Mouse (Mus musculus): ENCODE results near the gene Aldh2. TPM values are rescaled to one million over a fixed set of nuclear protein-coding genes. Genes with fewer than 3 reads are reported as not detected.
"Not testable (repeated sequence)": the region's sequence is repeated elsewhere in the genome, so short reads cannot be mapped to it uniquely, and the experiment has no call there.

Aldh2 gene
- polyA plus RNA-seq, 1 experiment from 2014 or later = 141 TPM

- no peaks in the 10 kb centered on the region for H3K27me3 ChIP-seq (ENCODE audit: control insufficient read depth, insufficient read depth, low read depth, low read length)
- peak within 1 kb of the TSS; percentile 80 for H3K4me3 ChIP-seq (ENCODE audit: low read depth, low read length)
- ATAC-seq = peak; percentile 83
- H3K27ac ChIP-seq (ENCODE audit: low read length) = peak within 1 kb of the TSS; percentile 86
- peak within 1 kb of the TSS; percentile 84 for H3K9ac ChIP-seq (ENCODE audit: low read depth, low read length)
- H3K36me3 ChIP-seq (ENCODE audit: control insufficient read depth, insufficient read depth, low read length) = no peaks in the 10 kb centered on the region
- H3K9me3 ChIP-seq (replicated peaks; ENCODE audit: control insufficient read depth, low read length, poor library complexity, severe bottlenecking) = no peaks in the 10 kb centered on the region
- WGBS = under 1% methylated on average over 49 of the region's 58 CpGs
- peak within 1 kb of the TSS; percentile 80 for H3K4me2 ChIP-seq (ENCODE audit: low read length)
- H3K4me1 ChIP-seq (ENCODE audit: control insufficient read depth, insufficient read depth, low read length) = peaks cover 11% of the 10 kb centered on the region
Observed at GRCm38 (mm10) chr5:121618592-121619513, 25.2 kb upstream of the Aldh2 start, which contains the start of gene Acad12. Gene Acad12 (minus strand): TSS chr5:121618938.

DNA sequence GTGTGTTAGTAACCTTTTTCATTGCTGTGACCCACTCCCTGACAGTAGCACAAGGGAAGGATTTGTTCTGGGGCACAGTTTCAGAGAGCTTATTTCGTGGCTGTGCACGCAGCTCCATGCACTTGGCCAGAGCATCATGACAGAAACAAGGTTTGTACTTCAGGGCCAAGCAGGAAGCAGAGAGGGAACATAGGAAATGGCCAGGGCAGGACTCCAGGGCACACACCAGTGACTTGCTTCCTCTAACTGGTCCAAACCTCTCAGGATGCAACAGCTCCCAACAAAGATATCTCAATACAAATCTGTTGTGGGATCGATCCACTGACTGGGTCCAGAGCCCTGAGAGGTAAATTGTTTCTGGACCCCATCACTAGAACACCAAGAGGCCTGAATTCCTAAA lies 21.3 kb upstream of the Aldh2 start:
- 81% methylated on average over 3 of the region's 3 CpGs for WGBS
- not testable (repeated sequence) for H3K4me1 ChIP-seq (ENCODE audit: control insufficient read depth, insufficient read depth, low read length); H3K27me3 ChIP-seq (ENCODE audit: control insufficient read depth, insufficient read depth, low read depth, low read length); H3K36me3 ChIP-seq (ENCODE audit: control insufficient read depth, insufficient read depth, low read length); H3K4me2 ChIP-seq (ENCODE audit: low read length); ATAC-seq; H3K27ac ChIP-seq (ENCODE audit: low read length); H3K9ac ChIP-seq (ENCODE audit: low read depth, low read length); H3K9me3 ChIP-seq (replicated peaks; ENCODE audit: control insufficient read depth, low read length, poor library complexity, severe bottlenecking); H3K4me3 ChIP-seq (ENCODE audit: low read depth, low read length)

DNA sequence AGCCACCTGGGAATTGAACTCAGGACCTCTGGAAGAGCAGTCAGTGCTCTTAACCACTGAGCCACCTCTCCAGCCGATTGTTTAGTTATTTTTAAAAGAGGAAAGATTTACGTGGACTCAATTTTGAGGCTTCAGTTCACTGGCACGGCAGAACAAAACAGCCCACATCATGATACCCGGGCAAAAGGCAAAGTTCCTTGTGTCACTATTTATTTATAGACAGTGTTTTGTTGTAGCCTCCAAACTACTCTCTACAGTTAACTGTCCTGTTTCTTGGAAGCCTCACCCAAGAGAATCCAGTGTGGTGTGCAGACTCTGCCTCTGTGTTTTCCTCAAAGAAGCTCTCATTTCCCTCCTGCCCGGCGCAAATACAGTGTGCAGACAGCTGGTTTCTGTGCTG lies 18.4 kb upstream of the Aldh2 start:
- Histone ChIP-seq H3K9ac (ENCODE audit: low read depth, low read length) (no peak overlapping the region), H3K4me2 (ENCODE audit: low read length) (no peak overlapping the region), H3K36me3 (ENCODE audit: control insufficient read depth, insufficient read depth, low read length) (no peaks in the 10 kb centered on the region), H3K9me3 (replicated peaks; ENCODE audit: control insufficient read depth, low read length, poor library complexity, severe bottlenecking) (no peaks in the 10 kb centered on the region), H3K4me3 (ENCODE audit: low read depth, low read length) (no peak overlapping the region), H3K4me1 (ENCODE audit: control insufficient read depth, insufficient read depth, low read length) (no peaks in the 10 kb centered on the region), H3K27ac (ENCODE audit: low read length) (no peak overlapping the region), H3K27me3 (ENCODE audit: control insufficient read depth, insufficient read depth, low read depth, low read length) (no peaks in the 10 kb centered on the region)
- 90% methylated on average over 6 of the region's 6 CpGs for WGBS
- no peak for ATAC-seq

DNA sequence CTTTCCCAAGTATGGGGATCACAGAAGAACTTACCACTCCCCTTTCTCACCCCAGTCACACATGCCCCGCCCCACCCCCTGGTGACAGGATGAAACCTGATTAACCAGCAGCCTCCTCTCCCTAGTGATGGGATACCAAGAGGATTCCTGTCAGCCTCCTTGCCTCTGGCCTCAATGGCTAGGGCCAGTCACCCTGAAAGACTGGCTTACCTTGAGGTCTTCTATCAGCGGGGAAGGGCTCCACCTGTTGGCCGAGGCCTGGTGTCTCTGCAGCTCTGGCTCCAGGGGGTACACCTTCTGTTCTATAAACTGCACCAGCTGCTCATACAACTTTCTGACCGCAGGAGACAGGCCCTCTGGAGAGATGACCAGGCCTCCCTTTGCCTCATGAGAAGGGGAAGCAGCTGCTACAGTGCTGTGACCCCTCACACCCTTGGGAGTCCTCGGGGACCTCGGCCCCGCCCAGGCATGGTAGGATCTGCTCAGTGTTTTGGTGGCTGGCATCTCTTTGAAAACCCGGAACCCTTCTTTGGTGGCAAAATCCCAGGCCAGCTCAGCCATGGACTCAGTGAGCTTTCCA lies 16.0 kb upstream of the Aldh2 start:
- 53% methylated on average over 7 of the region's 8 CpGs for WGBS
- not testable (repeated sequence) for H3K36me3 ChIP-seq (ENCODE audit: control insufficient read depth, insufficient read depth, low read length); H3K4me1 ChIP-seq (ENCODE audit: control insufficient read depth, insufficient read depth, low read length); H3K9me3 ChIP-seq (replicated peaks; ENCODE audit: control insufficient read depth, low read length, poor library complexity, severe bottlenecking); H3K4me2 ChIP-seq (ENCODE audit: low read length); H3K9ac ChIP-seq (ENCODE audit: low read depth, low read length); H3K27ac ChIP-seq (ENCODE audit: low read length); H3K4me3 ChIP-seq (ENCODE audit: low read depth, low read length); ATAC-seq; H3K27me3 ChIP-seq (ENCODE audit: control insufficient read depth, insufficient read depth, low read depth, low read length)

DNA sequence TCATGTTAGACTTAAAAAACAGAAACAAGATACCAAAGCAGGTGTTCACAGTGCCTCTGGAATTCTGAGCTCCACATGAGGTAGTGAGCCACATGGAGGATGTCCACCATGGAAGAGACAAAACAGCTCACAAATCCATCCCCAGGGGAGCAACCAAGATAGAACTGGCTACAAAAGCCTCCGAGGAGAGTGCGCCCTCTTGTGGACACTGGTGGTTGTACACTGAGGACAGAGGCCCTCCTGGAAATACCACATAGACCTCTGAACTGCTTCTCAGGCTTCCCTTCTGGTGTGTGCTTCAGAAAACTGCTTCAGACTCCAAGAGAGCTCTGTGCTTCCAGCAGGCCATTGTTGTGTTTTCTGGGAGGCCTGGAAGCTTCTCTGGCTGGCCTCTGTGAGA lies 12.5 kb upstream of the Aldh2 start:
- Histone ChIP-seq H3K4me2 (ENCODE audit: low read length) (no peak overlapping the region), H3K27ac (ENCODE audit: low read length) (no peak overlapping the region), H3K4me1 (ENCODE audit: control insufficient read depth, insufficient read depth, low read length) (no peaks in the 10 kb centered on the region), H3K36me3 (ENCODE audit: control insufficient read depth, insufficient read depth, low read length) (no peaks in the 10 kb centered on the region), H3K4me3 (ENCODE audit: low read depth, low read length) (no peak overlapping the region), H3K27me3 (ENCODE audit: control insufficient read depth, insufficient read depth, low read depth, low read length) (no peaks in the 10 kb centered on the region), H3K9ac (ENCODE audit: low read depth, low read length) (no peak overlapping the region), H3K9me3 (replicated peaks; ENCODE audit: control insufficient read depth, low read length, poor library complexity, severe bottlenecking) (no peaks in the 10 kb centered on the region)
- 0% methylated on average over 2 of the region's 2 CpGs for WGBS
- no peak for ATAC-seq

DNA sequence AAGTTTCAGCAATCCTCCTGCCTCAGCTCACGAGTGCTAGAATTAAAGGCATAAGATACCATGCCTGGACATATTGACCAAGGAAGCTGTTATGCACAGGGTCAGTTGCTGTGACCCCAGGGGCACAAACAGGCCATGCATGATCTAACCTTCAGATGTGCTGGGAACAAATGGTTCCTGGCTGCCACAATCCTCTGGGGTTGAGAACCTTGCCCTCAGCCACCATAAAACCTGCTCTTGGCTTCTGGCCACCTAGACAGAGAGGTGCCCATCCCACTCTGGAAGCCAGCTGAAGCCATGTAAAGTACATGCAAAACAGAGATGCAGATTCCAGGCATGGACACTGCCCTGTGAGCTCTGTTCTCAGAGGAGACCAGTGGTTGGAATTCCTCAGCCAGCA lies 10.2 kb upstream of the Aldh2 start:
- 79% methylated on average over 1 of the region's 1 CpGs for WGBS
- not testable (repeated sequence) for H3K27me3 ChIP-seq (ENCODE audit: control insufficient read depth, insufficient read depth, low read depth, low read length); H3K27ac ChIP-seq (ENCODE audit: low read length); H3K36me3 ChIP-seq (ENCODE audit: control insufficient read depth, insufficient read depth, low read length); H3K9me3 ChIP-seq (replicated peaks; ENCODE audit: control insufficient read depth, low read length, poor library complexity, severe bottlenecking); H3K4me2 ChIP-seq (ENCODE audit: low read length); H3K4me3 ChIP-seq (ENCODE audit: low read depth, low read length); H3K4me1 ChIP-seq (ENCODE audit: control insufficient read depth, insufficient read depth, low read length); H3K9ac ChIP-seq (ENCODE audit: low read depth, low read length); ATAC-seq

DNA sequence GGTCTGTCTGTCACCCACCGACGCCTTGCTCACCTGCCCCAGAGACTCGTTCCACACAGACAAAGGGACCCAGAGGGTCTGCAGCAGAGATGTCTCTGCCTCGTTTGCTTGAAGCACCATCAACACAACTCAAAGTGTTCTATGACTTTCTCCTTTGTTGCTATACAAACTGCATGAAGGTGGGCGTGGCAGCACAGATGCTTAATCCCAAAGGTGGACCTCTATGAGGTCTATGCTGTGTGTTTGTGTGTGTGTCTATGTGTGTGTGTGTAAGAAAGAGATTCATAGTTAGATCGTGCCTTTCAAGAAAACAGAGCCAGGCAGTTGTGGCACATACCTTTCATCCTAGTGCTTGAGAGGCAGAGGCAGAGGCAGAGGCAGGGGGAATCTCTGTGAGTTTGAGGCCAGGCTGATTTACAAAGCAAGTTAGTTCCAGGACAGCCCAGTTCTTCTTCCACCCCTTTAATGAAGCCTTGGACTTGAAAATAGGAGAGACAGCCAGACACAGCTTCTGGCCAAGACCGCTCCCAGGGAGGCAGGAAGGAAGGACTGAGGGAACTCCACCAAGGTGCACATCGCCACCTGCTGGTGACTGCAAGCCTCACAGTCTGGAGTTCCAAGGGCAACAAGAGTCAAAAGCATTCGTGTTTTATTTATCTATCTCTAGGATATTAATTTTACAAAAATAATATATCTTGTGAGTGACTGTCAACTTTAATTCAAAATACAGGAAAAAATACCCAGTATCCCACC lies 8.1 kb upstream of the Aldh2 start:
- H3K4me2 ChIP-seq (ENCODE audit: low read length) = no peak overlapping the region
- ATAC-seq = no peak
- H3K27me3 ChIP-seq (ENCODE audit: control insufficient read depth, insufficient read depth, low read depth, low read length) = no peaks in the 10 kb centered on the region
- WGBS = 36% methylated on average over 9 of the region's 9 CpGs
- no peaks in the 10 kb centered on the region for H3K36me3 ChIP-seq (ENCODE audit: control insufficient read depth, insufficient read depth, low read length)
- H3K9ac ChIP-seq (ENCODE audit: low read depth, low read length) = no peak overlapping the region
- H3K27ac ChIP-seq (ENCODE audit: low read length) = no peak overlapping the region
- H3K4me3 ChIP-seq (ENCODE audit: low read depth, low read length) = no peak overlapping the region
- no peaks in the 10 kb centered on the region for H3K9me3 ChIP-seq (replicated peaks; ENCODE audit: control insufficient read depth, low read length, poor library complexity, severe bottlenecking)
- no peaks in the 10 kb centered on the region for H3K4me1 ChIP-seq (ENCODE audit: control insufficient read depth, insufficient read depth, low read length)

DNA sequence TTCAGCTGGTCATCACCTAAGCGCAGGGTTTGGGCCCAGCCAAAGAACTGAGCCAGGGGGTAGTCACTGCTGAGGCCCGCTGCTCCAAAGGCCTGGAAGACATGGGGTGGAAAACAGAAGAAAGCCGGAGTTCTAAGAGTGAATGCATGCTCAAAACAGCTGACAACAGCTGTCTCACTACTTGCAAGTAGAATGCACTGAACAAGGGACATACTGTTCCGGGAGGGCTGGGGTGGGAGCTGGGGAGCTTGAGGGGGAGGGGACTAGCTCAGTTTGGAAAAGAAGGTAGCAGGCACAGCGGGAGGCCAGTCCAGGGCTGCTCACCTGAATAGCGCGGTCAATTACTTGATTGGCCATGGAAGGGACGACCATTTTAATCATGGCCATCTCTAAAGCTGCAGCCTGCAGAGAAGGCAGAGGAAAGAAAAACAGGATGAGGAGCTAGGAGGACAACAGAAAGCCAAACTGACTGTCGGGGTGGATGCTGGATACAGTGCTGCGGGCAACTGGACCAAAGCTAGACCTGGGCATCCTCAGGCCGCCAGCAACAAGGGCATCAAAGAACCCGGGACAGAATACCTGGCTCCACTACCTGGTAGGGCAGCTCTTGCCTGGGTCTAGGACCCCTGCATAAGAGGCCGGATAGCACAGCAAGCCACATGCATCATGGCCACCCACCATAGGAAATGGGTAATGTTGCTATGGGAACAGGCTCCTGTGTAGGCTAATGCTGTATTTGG lies 5.4 kb upstream of the Aldh2 start:
- WGBS = 67% methylated on average over 13 of the region's 13 CpGs

More for the DNA sequence above, 5.4 kb upstream of the Aldh2 start:
- no peak overlapping the region for H3K27ac ChIP-seq (ENCODE audit: low read length)
- H3K36me3 ChIP-seq (ENCODE audit: control insufficient read depth, insufficient read depth, low read length) = no peaks in the 10 kb centered on the region
- H3K9me3 ChIP-seq (replicated peaks; ENCODE audit: control insufficient read depth, low read length, poor library complexity, severe bottlenecking) = no peaks in the 10 kb centered on the region
- no peak overlapping the region for H3K4me2 ChIP-seq (ENCODE audit: low read length)
- ATAC-seq = no peak
- H3K4me3 ChIP-seq (ENCODE audit: low read depth, low read length) = no peak overlapping the region
- H3K4me1 ChIP-seq (ENCODE audit: control insufficient read depth, insufficient read depth, low read length) = no peaks in the 10 kb centered on the region
- H3K9ac ChIP-seq (ENCODE audit: low read depth, low read length) = no peak overlapping the region
- no peaks in the 10 kb centered on the region for H3K27me3 ChIP-seq (ENCODE audit: control insufficient read depth, insufficient read depth, low read depth, low read length)
